Mouse (Mus musculus) liver, postnatal 0 days (tissue): ENCODE measurements around the gene Itga3. TPM values are rescaled to one million over a fixed set of nuclear protein-coding genes. Genes with fewer than 3 reads are reported as not detected.

Experiments used
- ATAC-seq: fragments of 200-750 bp; cut with Nextera tagmentation; 2 replicates; pipeline ENCODE4 v1.8.0; 2017; ENCODE audit warnings: mild to moderate bottlenecking, moderate library complexity
- DNase-seq: peaks from one replicate; pipeline ENCODE4 v3.0.0-alpha.2; 2016
- H3K27ac ChIP-seq: fragments of 300-500 bp; sonication (generic); 2 replicates; pipeline ENCODE4 v1.5.1; 2014; ENCODE audit warnings: antibody characterized with exemption, moderate library complexity, mild to moderate bottlenecking, low read depth
- H3K27me3 ChIP-seq: fragments of 300-500 bp; sonication (generic); 2 replicates; pipeline ENCODE4 v1.6.1; 2014; ENCODE audit warnings: low read length, control low read depth, mixed read lengths; ENCODE audit not compliant: insufficient read depth
- H3K36me3 ChIP-seq: fragments of 300-500 bp; sonication (generic); replicated peaks from 2 replicates; pipeline ENCODE4 v1.6.1; 2014; ENCODE audit warnings: mild to moderate bottlenecking, control low read depth, low read length, moderate library complexity, mixed read lengths; ENCODE audit not compliant: insufficient read depth
- H3K4me1 ChIP-seq: fragments of 300-500 bp; sonication (generic); 2 replicates; pipeline ENCODE4 v1.6.1; 2014; ENCODE audit warnings: antibody characterized with exemption, mild to moderate bottlenecking, control low read depth; ENCODE audit not compliant: insufficient read depth
- H3K4me2 ChIP-seq: fragments of 300-500 bp; sonication (generic); 2 replicates; pipeline ENCODE4 v1.6.1; 2014; ENCODE audit warnings: low read depth, mild to moderate bottlenecking, low read length, moderate library complexity, mixed read lengths
- H3K4me3 ChIP-seq: fragments of 300-500 bp; sonication (generic); 2 replicates; pipeline ENCODE4 v1.5.1; 2014; ENCODE audit warnings: low read depth, low read length
- H3K9ac ChIP-seq: fragments of 300-500 bp; sonication (generic); replicated peaks from 2 replicates; pipeline ENCODE4 v1.6.1; 2014; ENCODE audit warnings: mild to moderate bottlenecking, moderate library complexity
- H3K9me3 ChIP-seq: fragments of 300-500 bp; sonication (generic); 2 replicates; pipeline ENCODE4 v1.6.1; 2016; ENCODE audit warnings: mild to moderate bottlenecking, control low read depth, low read length, mixed read lengths
- CTCF ChIP-seq: sonication (generic); IDR thresholded peaks from 2 replicates; pipeline ENCODE4 v1.5.1; 2016; ENCODE audit warnings: antibody characterized with exemption, low read depth
- EP300 ChIP-seq: IDR thresholded peaks from 2 replicates; pipeline ENCODE4 v1.6.1; 2016; ENCODE audit warnings: antibody characterized with exemption, low read depth, mild to moderate bottlenecking
- WGBS: fragments of 180-500 bp; shearing (Covaris S2); extraction: QIAGEN DNeasy Blood & Tissue Kit; methylation state at CpG from one replicate; pipeline ENCODE4 v1.1.7; 2014; ENCODE audit not compliant: insufficient replicate concordance; 5-methylcytosine and 5-hydroxymethylcytosine counted together
- polyA plus RNA-seq: library from polyadenylated mRNA; unstranded; fragments of >200 nt; fragmentation: Nextera tagmentation; extraction: Ambion mirVana; gene quantifications from 2 replicates; pipeline ENCODE4 v1.2.1, GENCODE M21; 2015

Itga3 gene
- polyA plus RNA-seq, 1 experiment from 2014 or later, result 1.0 TPM

GRCm38 (mm10) chr11:95069226-95069957, 7.2 kb downstream of the Itga3 start:
- no peaks in the 10 kb centered on the region for H3K9me3 ChIP-seq
- H3K4me3 ChIP-seq, result no peak overlapping the region
- H3K9ac ChIP-seq, result no peak overlapping the region
- H3K4me2 ChIP-seq, result no peak overlapping the region
- TF ChIP-seq CTCF, result no peak
- no peak overlapping the region for H3K27ac ChIP-seq
- DNase-seq (no peak), ATAC-seq (no peak)
- H3K4me1 ChIP-seq, result no peaks in the 10 kb centered on the region
- WGBS, result 77% methylated on average over 10 of the region's 10 CpGs
- 0 out of 2 replicates have a peak, but pooled peaks cover 3% of the 10 kb centered on the region for H3K27me3 ChIP-seq
- H3K36me3 ChIP-seq, result no peaks in the 10 kb centered on the region

- Histone ChIP-seq H3K27me3 (no peaks in the 10 kb centered on the region), H3K4me3 (no peak overlapping the region), H3K4me1 (no peaks in the 10 kb centered on the region), H3K9me3 (no peaks in the 10 kb centered on the region), H3K36me3 (peaks cover 3% of the 10 kb centered on the region; the same call in 1 of the 2 replicates), H3K4me2 (no peak overlapping the region), H3K27ac (no peak overlapping the region), H3K9ac (no peak overlapping the region)
- ATAC-seq, result no peak
- no peak for TF ChIP-seq CTCF
- TF ChIP-seq EP300, result no peak
- DNase-seq, result no peak
- WGBS, result 60% methylated on average over 19 of the region's 19 CpGs
Measured at GRCm38 (mm10) chr11:95056768-95057501, 19.7 kb downstream of the Itga3 start.

GRCm38 (mm10) chr11:95053062-95053461, 23.5 kb downstream of the Itga3 start:
- Histone ChIP-seq H3K4me1 (no peaks in the 10 kb centered on the region), H3K9me3 (no peaks in the 10 kb centered on the region), H3K4me2 (no peak overlapping the region), H3K9ac (no peak overlapping the region), H3K27me3 (no peaks in the 10 kb centered on the region), H3K27ac (no peak overlapping the region), H3K36me3 (peaks cover 3% of the 10 kb centered on the region; the same call in 1 of the 2 replicates), H3K4me3 (no peak overlapping the region)
- WGBS, result 80% methylated on average over 9 of the region's 9 CpGs
- DNase-seq (no peak), ATAC-seq (no peak)
- TF ChIP-seq CTCF (no peak), EP300 (no peak)

GRCm38 (mm10) chr11:95046980-95047680, 29.5 kb downstream of the Itga3 start:
- WGBS, result 49% methylated on average over 9 of the region's 9 CpGs
- H3K9me3 ChIP-seq, result no peaks in the 10 kb centered on the region
- DNase-seq (peak; percentile 45), ATAC-seq (peak; percentile 63)
- H3K4me2 ChIP-seq, result no peak overlapping the region
- H3K4me1 ChIP-seq, result peaks cover under 1% of the 10 kb centered on the region; the same call in 1 of the 2 replicates
- H3K9ac ChIP-seq, result no peak overlapping the region
- H3K36me3 ChIP-seq, result 0 out of 2 replicates have a peak, but pooled peaks cover 2% of the 10 kb centered on the region
- no peaks in the 10 kb centered on the region for H3K27me3 ChIP-seq
- TF ChIP-seq EP300 (no peak), CTCF (peak; percentile 93)
- H3K4me3 ChIP-seq, result no peak overlapping the region
- H3K27ac ChIP-seq, result no peak overlapping the region

GRCm38 (mm10) chr11:95044185-95044870, 32.3 kb downstream of the Itga3 start:
- Histone ChIP-seq H3K27me3 (no peaks in the 10 kb centered on the region), H3K4me1 (peaks cover 21% of the 10 kb centered on the region), H3K4me3 (no peak overlapping the region), H3K9me3 (no peaks in the 10 kb centered on the region), H3K9ac (no peak overlapping the region), H3K27ac (no peak overlapping the region), H3K4me2 (no peak overlapping the region), H3K36me3 (0 out of 2 replicates have a peak, but pooled peaks cover 2% of the 10 kb centered on the region)
- ATAC-seq (no peak), DNase-seq (no peak)
- WGBS, result 57% methylated on average over 12 of the region's 13 CpGs
- TF ChIP-seq EP300 (no peak), CTCF (no peak)
